Mouse (Mus musculus) limb, embryonic 13.5 days (tissue): ENCODE measurements around the gene Thumpd2. TPM values are rescaled to one million over a fixed set of nuclear protein-coding genes. Genes with fewer than 3 reads are reported as not detected.

Experiments used
- ATAC-seq: fragments of 200-750 bp; cut with Nextera tagmentation; 2 replicates; pipeline ENCODE4 v1.8.0; 2017; ENCODE audit warnings: low read depth, moderate number of reproducible peaks, moderate TSS enrichment; ENCODE audit not compliant: low FRiP score
- H3K27ac ChIP-seq: fragments of 300-500 bp; sonication (generic); 2 replicates; pipeline ENCODE4 v1.5.1; 2015; ENCODE audit warnings: inconsistent platforms, mild to moderate bottlenecking, moderate library complexity
- H3K27me3 ChIP-seq: fragments of 300-500 bp; sonication (generic); 2 replicates; pipeline ENCODE4 v1.6.1; 2015; ENCODE audit warnings: mild to moderate bottlenecking, inconsistent platforms
- H3K36me3 ChIP-seq: fragments of 300-500 bp; sonication (generic); 2 replicates; pipeline ENCODE4 v1.6.1; 2015; ENCODE audit warnings: inconsistent platforms, mild to moderate bottlenecking, moderate library complexity
- H3K4me1 ChIP-seq: fragments of 300-500 bp; sonication (generic); 2 replicates; pipeline ENCODE4 v1.6.1; 2015; ENCODE audit warnings: inconsistent platforms
- H3K4me2 ChIP-seq: fragments of 300-500 bp; sonication (generic); replicated peaks from 2 replicates; pipeline ENCODE4 v1.6.1; 2015; ENCODE audit warnings: inconsistent platforms, mild to moderate bottlenecking, moderate library complexity
- H3K4me3 ChIP-seq: fragments of 300-500 bp; sonication (generic); 2 replicates; pipeline ENCODE4 v1.5.1; 2015; ENCODE audit warnings: moderate library complexity, mild to moderate bottlenecking, inconsistent platforms
- H3K9ac ChIP-seq: fragments of 300-500 bp; sonication (generic); 2 replicates; pipeline ENCODE4 v1.6.1; 2015; ENCODE audit warnings: mild to moderate bottlenecking, inconsistent platforms
- H3K9me3 ChIP-seq: fragments of 300-500 bp; sonication (generic); 2 replicates; pipeline ENCODE4 v1.6.1; 2016; ENCODE audit warnings: inconsistent platforms
- WGBS: fragments of 180-500 bp; shearing (Covaris S2); methylation state at CpG from one replicate; pipeline ENCODE4 v1.1.7; 2015; 5-methylcytosine and 5-hydroxymethylcytosine counted together
- polyA plus RNA-seq: library from polyadenylated mRNA; unstranded; fragments of >200 nt; fragmentation: Nextera tagmentation; extraction: Ambion mirVana; gene quantifications from 2 replicates; pipeline ENCODE4 v1.2.1, GENCODE M21; 2015

Gene Thumpd2
- polyA plus RNA-seq, 1 experiment from 2014 or later = 19.0 TPM

DNA sequence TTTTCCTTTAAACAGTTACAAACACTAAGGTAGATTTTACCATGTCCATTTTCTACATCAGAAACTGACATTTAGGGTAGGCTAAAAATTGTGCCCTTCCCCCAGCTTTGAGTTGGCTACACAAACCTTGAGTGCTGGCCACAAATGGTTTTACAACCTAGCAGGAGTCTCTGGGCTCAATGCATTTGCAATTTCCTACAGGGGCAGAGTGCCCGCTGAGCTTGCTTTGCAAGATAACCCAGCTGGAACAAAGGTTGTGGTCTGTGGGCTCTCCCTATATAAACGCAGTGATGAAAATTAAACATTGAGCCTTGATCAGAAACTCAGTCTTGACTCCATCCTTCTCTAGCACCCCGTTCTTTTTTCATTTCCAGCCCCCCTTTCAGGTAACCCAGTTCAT lies 8.8 kb downstream of the Thumpd2 start:
- Histone ChIP-seq H3K9ac (no peak overlapping the region), H3K27me3 (no peaks in the 10 kb centered on the region), H3K9me3 (no peaks in the 10 kb centered on the region), H3K27ac (no peak overlapping the region), H3K4me2 (no peak overlapping the region), H3K36me3 (peaks cover 35% of the 10 kb centered on the region), H3K4me1 (0 out of 2 replicates have a peak, but pooled peaks cover 2% of the 10 kb centered on the region), H3K4me3 (no peak overlapping the region)
- ATAC-seq = no peak
- WGBS = 61% methylated on average over 3 of the region's 3 CpGs

DNA sequence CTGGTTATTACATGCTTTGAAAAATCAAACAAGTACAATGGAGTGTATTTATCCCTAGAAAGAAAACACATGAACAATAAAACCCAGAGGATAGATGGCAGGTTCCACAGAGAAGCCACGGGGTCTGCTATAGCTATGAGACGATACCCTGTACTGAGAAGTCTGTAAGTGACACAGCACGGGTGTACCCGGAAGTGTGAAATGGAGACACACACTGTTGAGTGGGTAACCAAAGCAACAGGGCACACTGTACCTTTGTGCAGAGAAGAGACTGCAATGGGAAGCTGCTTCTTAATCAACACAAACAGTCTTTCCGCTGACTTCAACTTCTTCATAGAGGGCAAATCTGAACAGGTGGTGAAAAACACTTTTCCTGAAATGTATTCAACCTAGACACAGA lies 9.4 kb downstream of the Thumpd2 start:
- WGBS = 88% methylated on average over 5 of the region's 5 CpGs
- H3K36me3 ChIP-seq = peaks cover 41% of the 10 kb centered on the region
- H3K4me1 ChIP-seq = 0 out of 2 replicates have a peak, but pooled peaks cover 2% of the 10 kb centered on the region
- no peak overlapping the region for H3K4me2 ChIP-seq
- H3K9me3 ChIP-seq = no peaks in the 10 kb centered on the region
- no peak overlapping the region for H3K27ac ChIP-seq
- no peak overlapping the region for H3K9ac ChIP-seq
- H3K27me3 ChIP-seq = no peaks in the 10 kb centered on the region
- no peak for ATAC-seq
- no peak overlapping the region for H3K4me3 ChIP-seq

DNA sequence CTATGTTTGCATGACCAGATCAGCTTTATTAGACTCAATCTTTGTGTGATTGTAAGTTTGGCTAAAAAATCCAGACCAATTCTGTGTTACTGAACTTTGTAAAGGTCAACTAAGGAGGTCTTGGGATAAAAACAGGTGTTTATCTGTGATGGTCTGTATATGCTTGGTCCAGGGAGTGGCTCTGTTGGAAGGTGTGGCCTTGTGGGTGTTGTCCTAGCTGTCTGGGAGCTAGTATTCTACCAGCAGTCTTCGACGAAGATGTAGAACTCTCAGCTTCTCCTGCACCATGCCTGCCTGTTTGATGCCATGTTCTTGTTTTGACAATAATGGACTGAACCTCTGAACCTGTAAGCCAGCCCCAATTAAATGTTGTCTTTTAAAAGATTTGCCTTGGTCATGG lies 11.6 kb downstream of the Thumpd2 start:
- Histone ChIP-seq H3K27ac (no peak overlapping the region), H3K9me3 (no peaks in the 10 kb centered on the region), H3K4me3 (no peak overlapping the region), H3K4me1 (0 out of 2 replicates have a peak, but pooled peaks cover 6% of the 10 kb centered on the region), H3K36me3 (peaks cover 51% of the 10 kb centered on the region), H3K27me3 (no peaks in the 10 kb centered on the region), H3K4me2 (no peak overlapping the region), H3K9ac (no peak overlapping the region)
- whole genome bisulfite sequencing = 91% methylated on average over 2 of the region's 2 CpGs
- no peak for ATAC-seq

DNA sequence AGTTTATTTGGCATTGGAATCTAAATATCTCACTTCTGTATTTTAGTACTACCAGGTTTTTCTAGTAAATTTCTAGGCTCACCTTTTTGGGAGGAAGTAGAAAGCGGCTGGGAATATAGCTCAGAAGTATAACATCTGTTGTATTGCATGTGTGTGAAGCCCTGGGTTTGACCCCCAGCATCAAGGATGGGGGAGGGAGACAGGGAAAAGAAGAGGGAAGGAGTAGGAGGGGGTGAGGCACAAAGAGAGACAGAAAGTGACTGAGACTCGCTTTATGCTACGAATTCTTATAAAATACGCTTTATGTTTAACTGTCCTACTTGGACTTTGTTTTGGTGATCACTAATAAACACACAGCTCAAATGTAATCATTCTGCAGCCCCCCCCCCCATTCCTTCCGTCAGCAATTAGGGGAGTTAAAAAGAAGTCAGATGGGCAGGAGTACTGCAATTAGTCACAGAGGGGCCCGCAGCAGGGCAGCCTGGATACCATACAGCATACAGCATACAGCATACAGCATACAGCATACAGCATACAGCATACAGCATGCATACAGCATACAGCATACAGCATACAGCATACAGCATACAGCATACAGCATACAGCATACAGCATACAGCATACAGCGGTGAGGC lies 16.8 kb downstream of the Thumpd2 start:
- Histone ChIP-seq H3K4me3 (no peak overlapping the region), H3K36me3 (peaks cover 55% of the 10 kb centered on the region), H3K4me1 (peaks cover 8% of the 10 kb centered on the region; the same call in 1 of the 2 replicates), H3K9me3 (no peaks in the 10 kb centered on the region), H3K4me2 (no peak overlapping the region), H3K27ac (no peak overlapping the region), H3K9ac (0 out of 2 replicates have a peak overlapping the region, but pooled peaks have one; percentile 4), H3K27me3 (no peaks in the 10 kb centered on the region)
- no peak for ATAC-seq
- WGBS = 64% methylated on average over 7 of the region's 7 CpGs

DNA sequence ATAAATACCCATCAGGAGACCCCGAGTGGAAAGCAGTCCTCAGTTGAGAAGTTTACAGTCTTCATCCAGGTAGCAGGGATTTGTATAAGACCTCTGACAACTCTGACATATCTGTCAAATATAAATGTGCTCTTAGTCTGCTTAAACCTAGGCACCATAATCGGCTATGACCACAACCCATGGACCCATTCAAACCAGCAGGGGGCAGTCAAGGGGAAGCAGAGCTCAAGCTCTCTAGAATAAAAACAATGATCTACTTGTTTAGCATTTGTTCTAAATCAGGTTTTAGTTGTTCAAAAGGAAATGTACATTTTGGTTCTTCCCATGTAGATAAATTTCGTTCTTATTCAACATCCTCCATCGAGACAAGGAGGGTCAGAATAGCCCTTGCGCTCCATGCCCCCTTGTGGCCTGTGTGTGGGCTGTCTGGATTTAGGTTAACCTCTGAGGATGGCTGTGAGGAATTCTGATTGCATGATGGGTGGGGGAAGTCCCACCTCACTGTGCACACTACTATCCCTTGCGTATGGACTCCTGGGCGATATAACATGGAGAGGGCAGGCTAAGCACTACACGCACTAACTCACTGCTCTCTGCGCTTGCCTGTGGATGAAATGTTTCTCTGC lies 19.2 kb downstream of the Thumpd2 start:
- Histone ChIP-seq H3K9ac (no peak overlapping the region), H3K9me3 (no peaks in the 10 kb centered on the region), H3K27me3 (no peaks in the 10 kb centered on the region), H3K4me1 (peaks cover 8% of the 10 kb centered on the region; the same call in 1 of the 2 replicates), H3K4me3 (no peak overlapping the region), H3K36me3 (peaks cover 57% of the 10 kb centered on the region), H3K27ac (no peak overlapping the region), H3K4me2 (no peak overlapping the region)
- ATAC-seq = no peak
- WGBS = 88% methylated on average over 9 of the region's 9 CpGs

DNA sequence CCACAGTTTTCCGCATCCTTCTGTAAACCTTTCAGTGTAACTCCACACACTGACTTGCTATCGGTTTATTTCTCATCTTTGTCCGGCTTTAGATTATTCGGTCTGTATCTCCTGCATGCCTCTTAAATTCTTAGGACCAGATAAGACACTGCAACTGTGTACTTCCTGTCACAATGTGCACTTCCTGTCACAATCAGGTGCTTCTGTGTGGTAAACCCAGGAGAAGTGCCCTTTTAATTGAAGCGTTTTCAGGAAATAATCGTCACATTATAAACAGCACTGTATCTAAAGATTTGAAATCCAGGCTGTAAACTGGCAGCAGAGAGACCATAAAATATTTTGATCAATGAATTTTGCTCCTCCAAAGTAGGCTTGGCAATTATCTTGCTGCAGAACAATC lies 19.8 kb downstream of the Thumpd2 start:
- H3K9ac ChIP-seq = no peak overlapping the region
- ATAC-seq = no peak
- 94% methylated on average over 6 of the region's 6 CpGs for WGBS
- no peaks in the 10 kb centered on the region for H3K9me3 ChIP-seq
- H3K27ac ChIP-seq = no peak overlapping the region
- H3K36me3 ChIP-seq = peaks cover 57% of the 10 kb centered on the region
- peaks cover 8% of the 10 kb centered on the region; the same call in 1 of the 2 replicates for H3K4me1 ChIP-seq
- no peak overlapping the region for H3K4me2 ChIP-seq
- no peaks in the 10 kb centered on the region for H3K27me3 ChIP-seq
- no peak overlapping the region for H3K4me3 ChIP-seq

DNA sequence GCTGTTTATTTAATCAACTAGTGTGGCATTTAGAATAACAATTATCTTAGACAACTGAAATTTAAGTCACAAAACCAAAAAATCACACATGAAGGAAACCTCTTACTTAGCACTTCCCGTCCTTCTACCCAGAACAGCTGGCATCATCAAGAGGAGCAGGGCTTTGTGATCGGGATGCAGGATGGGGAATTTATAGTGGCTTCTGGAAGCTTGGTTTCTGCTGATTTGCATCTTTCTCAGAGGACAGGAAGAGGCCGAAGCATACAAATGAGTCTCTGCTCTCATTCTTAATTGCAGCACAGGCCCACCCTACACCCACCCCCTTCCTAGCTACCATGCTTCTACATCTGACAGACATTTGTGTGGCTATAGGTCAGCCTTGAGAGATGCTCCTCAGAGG lies 20.5 kb downstream of the Thumpd2 start:
- Histone ChIP-seq H3K4me1 (peaks cover 8% of the 10 kb centered on the region; the same call in 1 of the 2 replicates), H3K9ac (no peak overlapping the region), H3K27ac (no peak overlapping the region), H3K4me2 (no peak overlapping the region), H3K4me3 (no peak overlapping the region), H3K9me3 (no peaks in the 10 kb centered on the region), H3K27me3 (no peaks in the 10 kb centered on the region), H3K36me3 (peaks cover 62% of the 10 kb centered on the region)
- ATAC-seq = no peak
- 86% methylated on average over 3 of the region's 3 CpGs for WGBS

DNA sequence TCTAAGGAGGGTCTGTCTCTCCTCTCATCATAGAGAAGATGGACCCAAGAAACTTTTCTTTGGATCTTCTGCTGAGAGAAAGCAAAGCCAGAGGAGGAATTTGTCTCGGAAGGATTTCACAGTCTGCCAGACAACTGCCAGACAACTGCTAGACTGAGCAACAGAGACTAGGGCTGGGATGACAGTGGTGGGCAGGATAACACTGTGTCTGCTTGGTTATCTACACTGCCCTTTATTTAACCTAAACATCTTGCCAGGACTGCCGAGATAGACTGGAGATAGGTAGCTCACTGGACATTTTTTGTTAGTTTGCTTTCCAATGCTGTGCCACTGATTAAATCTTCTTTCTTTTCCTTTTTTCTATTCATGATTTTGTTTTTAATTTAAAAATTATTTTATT lies 23.2 kb downstream of the Thumpd2 start:
- peaks cover 73% of the 10 kb centered on the region for H3K36me3 ChIP-seq
- H3K9ac ChIP-seq = no peak overlapping the region
- no peak overlapping the region for H3K27ac ChIP-seq
- 79% methylated on average over 2 of the region's 2 CpGs for WGBS
- H3K4me2 ChIP-seq = no peak overlapping the region
- H3K4me1 ChIP-seq = no peaks in the 10 kb centered on the region
- H3K4me3 ChIP-seq = no peak overlapping the region
- H3K27me3 ChIP-seq = no peaks in the 10 kb centered on the region
- no peak for ATAC-seq
- H3K9me3 ChIP-seq = no peaks in the 10 kb centered on the region

DNA sequence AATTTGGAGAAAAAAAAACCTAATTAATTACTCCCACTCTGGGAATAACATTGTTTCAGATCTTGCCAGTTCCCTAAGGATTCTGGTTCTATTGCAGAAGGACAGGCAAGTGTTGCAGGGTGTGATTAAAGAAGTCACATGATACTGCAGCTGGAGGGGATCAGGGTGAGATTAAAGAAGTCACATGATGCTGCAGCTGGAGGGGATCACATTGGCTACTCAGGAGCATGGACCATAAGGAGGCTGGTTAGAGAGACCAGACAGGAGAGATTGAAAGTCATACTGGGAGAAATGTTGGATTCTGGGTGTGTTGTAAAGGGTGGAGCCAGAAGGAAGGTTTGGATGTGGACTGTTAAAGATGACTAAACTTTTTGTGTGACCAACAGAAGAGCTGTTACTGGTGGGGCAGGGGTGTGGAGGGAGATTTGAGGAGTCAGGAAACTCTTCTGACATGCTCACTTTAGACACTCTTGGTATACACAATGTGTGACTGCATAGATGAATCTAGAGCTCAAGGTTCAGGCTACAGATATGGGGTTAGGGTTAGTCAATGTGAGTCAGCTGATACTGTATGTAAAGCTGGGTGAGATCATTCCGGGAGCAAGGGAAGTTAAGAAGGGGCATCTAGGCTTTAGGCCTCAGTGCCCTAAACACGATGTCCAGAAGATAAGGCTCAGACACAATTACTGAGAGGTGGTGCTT lies 26.0 kb downstream of the Thumpd2 start:
- no peaks in the 10 kb centered on the region for H3K9me3 ChIP-seq
- no peak overlapping the region for H3K4me3 ChIP-seq
- H3K4me2 ChIP-seq = no peak overlapping the region
- ATAC-seq = no peak
- 93% methylated on average over 2 of the region's 2 CpGs for WGBS
- peaks cover 77% of the 10 kb centered on the region for H3K36me3 ChIP-seq
- no peak overlapping the region for H3K27ac ChIP-seq
- no peak overlapping the region for H3K9ac ChIP-seq
- no peaks in the 10 kb centered on the region for H3K27me3 ChIP-seq
- no peaks in the 10 kb centered on the region for H3K4me1 ChIP-seq

DNA sequence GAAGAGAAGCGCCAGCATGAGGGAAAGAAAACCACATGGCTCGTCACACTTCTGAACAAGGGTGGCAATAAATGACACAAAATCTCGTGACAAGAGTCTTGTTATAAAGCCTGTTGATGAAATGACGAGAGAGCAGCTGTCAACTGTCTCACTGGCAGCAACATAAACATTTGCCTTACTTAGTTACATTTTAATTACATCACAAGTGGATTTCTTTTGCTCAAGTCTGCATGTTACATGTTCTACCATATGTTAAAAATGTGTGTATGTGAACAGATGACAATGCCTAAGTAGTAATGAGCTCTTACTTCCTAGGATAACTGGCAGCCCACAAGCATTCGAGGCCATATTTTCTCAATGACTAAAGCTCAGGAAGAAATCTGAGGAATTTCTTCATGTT lies 29.5 kb downstream of the Thumpd2 start:
- no peaks in the 10 kb centered on the region for H3K4me1 ChIP-seq
- 73% methylated on average over 5 of the region's 5 CpGs for WGBS
- H3K4me3 ChIP-seq = no peak overlapping the region
- no peak overlapping the region for H3K27ac ChIP-seq
- H3K4me2 ChIP-seq = no peak overlapping the region
- peaks cover 71% of the 10 kb centered on the region for H3K36me3 ChIP-seq
- H3K9ac ChIP-seq = no peak overlapping the region
- no peaks in the 10 kb centered on the region for H3K9me3 ChIP-seq
- ATAC-seq = no peak
- no peaks in the 10 kb centered on the region for H3K27me3 ChIP-seq

DNA sequence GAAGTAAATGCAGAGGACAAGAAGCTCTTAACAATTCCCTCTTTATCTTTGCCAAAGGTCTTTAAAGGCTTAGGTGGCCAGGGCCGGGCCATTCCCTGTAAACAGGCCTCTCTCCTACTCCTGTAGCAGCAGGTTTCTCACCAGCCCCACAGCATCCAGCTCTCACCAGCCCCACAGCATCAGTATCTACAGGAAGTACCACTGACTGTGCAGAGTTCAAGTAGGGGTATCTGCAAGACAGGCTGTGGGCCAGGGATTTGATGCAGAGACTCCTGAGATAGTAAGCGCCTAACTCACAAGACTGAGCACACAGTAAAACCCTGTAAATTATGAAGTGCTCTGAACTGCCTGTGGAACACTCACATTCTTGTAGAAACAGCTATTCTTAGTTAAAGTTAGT lies 31.9 kb downstream of the Thumpd2 start:
- no peak overlapping the region for H3K4me3 ChIP-seq
- 56% methylated on average over 2 of the region's 2 CpGs for WGBS
- H3K27ac ChIP-seq = no peak overlapping the region
- no peaks in the 10 kb centered on the region for H3K4me1 ChIP-seq
- no peak overlapping the region for H3K4me2 ChIP-seq
- no peak for ATAC-seq
- H3K9ac ChIP-seq = no peak overlapping the region
- no peaks in the 10 kb centered on the region for H3K9me3 ChIP-seq
- H3K36me3 ChIP-seq = peaks cover 69% of the 10 kb centered on the region
- H3K27me3 ChIP-seq = no peaks in the 10 kb centered on the region

DNA sequence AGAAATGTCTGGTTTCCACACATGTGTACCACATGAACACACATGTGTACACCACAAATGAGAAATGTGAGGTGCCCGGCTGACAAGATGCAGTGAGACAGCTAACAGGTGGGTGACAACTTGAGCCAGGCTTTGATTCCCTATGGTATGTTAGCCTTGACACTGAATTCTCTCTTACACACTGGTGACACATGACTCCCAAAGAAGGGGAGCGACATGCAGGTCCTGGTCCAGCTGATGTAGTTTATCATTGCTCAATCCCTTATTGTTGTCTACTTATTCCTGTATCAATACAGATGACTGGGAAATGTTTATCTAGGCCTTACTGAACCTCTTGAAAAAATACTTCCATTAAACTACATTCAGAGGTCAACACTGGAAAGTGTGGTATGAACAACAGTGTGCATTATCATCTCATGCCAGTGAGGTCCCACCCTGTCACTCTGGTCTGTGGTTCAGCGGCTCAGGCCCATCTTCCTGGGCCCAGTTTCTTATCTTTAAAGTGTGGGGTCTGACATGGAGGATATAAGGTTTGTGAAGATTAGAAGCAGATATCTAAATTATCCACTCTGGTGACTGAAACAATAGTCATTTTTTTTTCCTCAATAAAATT lies 32.9 kb downstream of the Thumpd2 start:
- no peak overlapping the region for H3K4me2 ChIP-seq
- no peak for ATAC-seq
- peaks cover 63% of the 10 kb centered on the region for H3K36me3 ChIP-seq
- H3K4me1 ChIP-seq = no peaks in the 10 kb centered on the region
- no peaks in the 10 kb centered on the region for H3K27me3 ChIP-seq
- no peak overlapping the region for H3K27ac ChIP-seq
- no peaks in the 10 kb centered on the region for H3K9me3 ChIP-seq
- H3K4me3 ChIP-seq = no peak overlapping the region
- WGBS = 83% methylated on average over 3 of the region's 3 CpGs
- no peak overlapping the region for H3K9ac ChIP-seq
